Mouse (Mus musculus) heart, embryonic 10.5 days (tissue): Measurements from ENCODE around the gene Supt6. TPM values are rescaled to one million over a fixed set of nuclear protein-coding genes. Genes with fewer than 3 reads are reported as not detected.

Experiments used
- DNase-seq: peaks from one replicate; pipeline ENCODE4 v3.0.0-alpha.2; 2017; ENCODE audit warnings: low spot score
- H3K27ac ChIP-seq: fragments of 300-500 bp; sonication (generic); 2 replicates; pipeline ENCODE4 v1.5.1; 2016; ENCODE audit warnings: mild to moderate bottlenecking
- H3K27me3 ChIP-seq: fragments of 300-500 bp; sonication (generic); 2 replicates; pipeline ENCODE4 v1.6.1; 2016; ENCODE audit warnings: mild to moderate bottlenecking; ENCODE audit not compliant: poor library complexity, insufficient read depth, severe bottlenecking
- H3K36me3 ChIP-seq: fragments of 300-500 bp; sonication (generic); 2 replicates; pipeline ENCODE4 v1.6.1; 2016; ENCODE audit warnings: mild to moderate bottlenecking, moderate library complexity
- H3K4me1 ChIP-seq: fragments of 300-500 bp; sonication (generic); 2 replicates; pipeline ENCODE4 v1.6.1; 2016; ENCODE audit warnings: mild to moderate bottlenecking
- H3K4me3 ChIP-seq: fragments of 300-500 bp; sonication (generic); 2 replicates; pipeline ENCODE4 v1.5.1; 2016; ENCODE audit warnings: mild to moderate bottlenecking, moderate library complexity
- H3K9me3 ChIP-seq: fragments of 300-500 bp; sonication (generic); 2 replicates; pipeline ENCODE4 v1.6.1; 2016; ENCODE audit warnings: mild to moderate bottlenecking, moderate library complexity
- WGBS: fragments of 180-500 bp; shearing (Covaris S2); methylation state at CpG from one replicate; pipeline ENCODE4 v1.1.7; 2016; 5-methylcytosine and 5-hydroxymethylcytosine counted together
- polyA plus RNA-seq: library from polyadenylated mRNA; unstranded; fragments of >200 nt; fragmentation: Nextera tagmentation; extraction: Ambion mirVana; gene quantifications from 2 replicates; pipeline ENCODE4 v1.2.1, GENCODE M21; 2016

Gene Supt6
- polyA plus RNA-seq, 1 experiment from 2014 or later: 29.1 TPM

DNA sequence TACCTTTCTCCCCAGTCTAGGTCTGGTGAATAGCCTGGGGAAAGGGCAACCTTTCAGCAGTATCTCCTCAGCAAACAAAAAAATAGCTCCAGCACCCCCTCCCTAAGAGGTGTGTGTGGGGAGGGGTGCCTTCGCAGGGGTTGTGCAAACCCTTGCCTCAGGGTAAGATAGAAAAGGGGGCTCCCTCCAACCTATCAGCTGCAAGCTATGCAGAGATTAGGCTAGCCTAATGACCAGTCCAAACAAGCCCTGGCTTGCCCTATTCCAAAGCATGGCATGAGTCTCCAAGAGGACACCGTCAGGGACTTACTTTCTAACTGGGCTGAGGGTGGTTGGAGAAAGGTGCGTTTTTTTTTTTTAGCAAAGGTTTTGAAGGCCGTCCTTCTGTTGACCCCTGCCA, 79.6 kb downstream of the Supt6 start:
- Histone ChIP-seq H3K4me3 (peak overlapping the region; percentile 100), H3K4me1 (peaks cover 53% of the 10 kb centered on the region), H3K27me3 (peaks cover 9% of the 10 kb centered on the region), H3K36me3 (peaks cover 36% of the 10 kb centered on the region), H3K27ac (peak overlapping the region; percentile 98), H3K9me3 (no peaks in the 10 kb centered on the region)
- DNase-seq: no peak
- WGBS: 35% methylated on average over 4 of the region's 4 CpGs

GRCm38 (mm10) chr11:78165761-78166109, 80.1 kb downstream of the Supt6 start:
- peaks cover 9% of the 10 kb centered on the region for H3K27me3 ChIP-seq
- peak overlapping the region; percentile 100 for H3K4me3 ChIP-seq
- peaks cover 36% of the 10 kb centered on the region for H3K36me3 ChIP-seq
- WGBS: 3% methylated on average over 16 of the region's 16 CpGs
- H3K4me1 ChIP-seq: peaks cover 53% of the 10 kb centered on the region
- DNase-seq: no peak
- peak overlapping the region; percentile 98 for H3K27ac ChIP-seq
- H3K9me3 ChIP-seq: no peaks in the 10 kb centered on the region

- under 1% methylated on average over 78 of the region's 78 CpGs for WGBS
- Histone ChIP-seq H3K4me3 (peak within 1 kb of the TSS; percentile 100), H3K4me1 (peaks cover 59% of the 10 kb centered on the region), H3K27me3 (peaks cover 9% of the 10 kb centered on the region), H3K36me3 (peaks cover 36% of the 10 kb centered on the region), H3K27ac (peak within 1 kb of the TSS; percentile 98), H3K9me3 (no peaks in the 10 kb centered on the region)
- DNase-seq: peak; percentile 92
These were observed 80.6 kb downstream of the Supt6 start, which contains the start of gene Traf4 for GRCm38 (mm10) chr11:78164924-78165760. Gene Traf4, minus strand, starts transcription at chr11:78165589.

GRCm38 (mm10) chr11:78164604-78164923, 81.2 kb downstream of the Supt6 start:
- H3K4me1 ChIP-seq: peaks cover 61% of the 10 kb centered on the region
- H3K36me3 ChIP-seq: peaks cover 42% of the 10 kb centered on the region
- peak overlapping the region; percentile 100 for H3K4me3 ChIP-seq
- no peak for DNase-seq
- H3K9me3 ChIP-seq: no peaks in the 10 kb centered on the region
- peak overlapping the region; percentile 98 for H3K27ac ChIP-seq
- peaks cover 9% of the 10 kb centered on the region for H3K27me3 ChIP-seq
- under 1% methylated on average over 14 of the region's 14 CpGs for WGBS

GRCm38 (mm10) chr11:78163681-78164603, 81.8 kb downstream of the Supt6 start:
- H3K27ac ChIP-seq: peak overlapping the region; percentile 98
- under 1% methylated on average over 22 of the region's 22 CpGs for WGBS
- peaks cover 61% of the 10 kb centered on the region for H3K4me1 ChIP-seq
- H3K36me3 ChIP-seq: peaks cover 47% of the 10 kb centered on the region
- H3K4me3 ChIP-seq: peak overlapping the region; percentile 100
- no peaks in the 10 kb centered on the region for H3K9me3 ChIP-seq
- peak; percentile 91 for DNase-seq
- peaks cover 9% of the 10 kb centered on the region for H3K27me3 ChIP-seq

- peak overlapping the region; percentile 100 for H3K4me3 ChIP-seq
- no peaks in the 10 kb centered on the region for H3K9me3 ChIP-seq
- WGBS: 76% methylated on average over 2 of the region's 2 CpGs
- peaks cover 58% of the 10 kb centered on the region for H3K4me1 ChIP-seq
- peaks cover 9% of the 10 kb centered on the region; the same call in 1 of the 2 replicates for H3K27me3 ChIP-seq
- H3K27ac ChIP-seq: peak overlapping the region; percentile 98
- peaks cover 56% of the 10 kb centered on the region for H3K36me3 ChIP-seq
- no peak for DNase-seq
These were observed 82.7 kb downstream of the Supt6 start for GRCm38 (mm10) chr11:78163045-78163444.

DNA sequence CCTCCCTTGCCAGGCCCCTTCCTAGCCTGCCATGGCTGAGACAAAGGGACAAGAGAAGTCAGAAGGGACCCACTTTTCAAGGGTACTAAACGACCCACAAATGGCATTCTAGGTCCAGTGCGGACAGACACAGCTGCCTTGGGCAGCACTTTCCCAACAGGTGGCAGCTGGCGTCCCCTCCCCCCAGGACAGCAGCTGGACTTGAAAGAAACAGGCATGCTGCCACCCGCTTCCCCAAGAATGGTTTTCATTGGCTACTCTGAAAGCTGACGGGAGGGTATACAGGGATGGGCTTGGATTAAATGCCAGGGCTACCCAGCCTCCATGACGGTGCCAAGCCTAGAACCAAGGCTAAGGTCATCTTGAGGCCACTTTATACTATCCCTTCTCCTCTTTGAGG, 83.3 kb downstream of the Supt6 start:
- Histone ChIP-seq H3K4me1 (peaks cover 61% of the 10 kb centered on the region), H3K27ac (peak overlapping the region; percentile 98), H3K27me3 (peaks cover 5% of the 10 kb centered on the region; the same call in 1 of the 2 replicates), H3K36me3 (peaks cover 62% of the 10 kb centered on the region), H3K4me3 (peak overlapping the region; percentile 100), H3K9me3 (no peaks in the 10 kb centered on the region)
- WGBS: 75% methylated on average over 6 of the region's 6 CpGs
- DNase-seq: no peak

DNA sequence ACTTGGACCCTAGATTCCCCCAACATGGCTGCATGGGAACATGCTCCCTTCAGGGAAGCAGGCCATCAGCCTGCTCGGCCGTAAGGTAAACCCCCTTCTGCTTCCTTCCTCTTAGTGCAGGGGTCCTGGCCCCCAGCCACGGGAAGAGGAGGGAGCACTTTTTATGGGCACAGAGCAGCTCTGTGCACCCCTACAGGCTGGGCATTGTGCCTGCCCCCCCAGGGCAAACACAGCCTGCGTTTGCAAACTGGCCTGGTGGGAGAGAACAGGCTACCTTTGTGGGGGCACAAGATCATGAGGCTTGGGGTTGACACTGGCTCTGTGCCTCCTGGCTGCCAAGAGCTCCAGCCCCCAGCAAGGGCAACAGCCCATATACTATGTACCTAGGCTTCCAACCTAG, 83.8 kb downstream of the Supt6 start:
- H3K27ac ChIP-seq: peak overlapping the region; percentile 98; the same call in 1 of the 2 replicates
- WGBS: 66% methylated on average over 4 of the region's 4 CpGs
- H3K36me3 ChIP-seq: peaks cover 62% of the 10 kb centered on the region
- H3K27me3 ChIP-seq: no peaks in the 10 kb centered on the region
- peaks cover 61% of the 10 kb centered on the region for H3K4me1 ChIP-seq
- no peak for DNase-seq
- H3K9me3 ChIP-seq: no peaks in the 10 kb centered on the region
- H3K4me3 ChIP-seq: peak overlapping the region; percentile 100

DNA sequence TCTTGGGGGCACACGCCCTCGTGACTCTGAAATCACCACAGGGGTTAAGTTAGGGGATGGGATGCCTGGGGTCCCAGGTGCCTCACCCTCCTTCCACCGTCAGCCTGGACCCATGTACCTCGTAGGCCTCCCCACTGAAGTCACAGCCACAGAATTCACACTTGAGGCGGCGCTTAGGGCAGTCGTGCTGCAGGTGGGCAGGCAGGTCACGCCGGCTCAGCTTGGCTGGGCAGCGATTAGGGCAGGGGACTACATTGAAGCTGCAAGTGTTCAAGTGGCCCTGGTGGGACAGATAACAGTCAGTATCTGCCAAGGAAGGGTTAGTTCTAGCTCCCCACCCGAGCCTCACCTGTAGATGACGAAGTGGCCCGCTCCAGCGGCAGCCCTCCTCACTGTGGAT, 84.6 kb downstream of the Supt6 start:
- H3K4me3 ChIP-seq: no peak overlapping the region
- H3K27ac ChIP-seq: no peak overlapping the region
- H3K9me3 ChIP-seq: no peaks in the 10 kb centered on the region
- H3K4me1 ChIP-seq: peaks cover 54% of the 10 kb centered on the region
- 90% methylated on average over 14 of the region's 14 CpGs for WGBS
- no peak for DNase-seq
- H3K27me3 ChIP-seq: no peaks in the 10 kb centered on the region
- peaks cover 70% of the 10 kb centered on the region for H3K36me3 ChIP-seq

DNA sequence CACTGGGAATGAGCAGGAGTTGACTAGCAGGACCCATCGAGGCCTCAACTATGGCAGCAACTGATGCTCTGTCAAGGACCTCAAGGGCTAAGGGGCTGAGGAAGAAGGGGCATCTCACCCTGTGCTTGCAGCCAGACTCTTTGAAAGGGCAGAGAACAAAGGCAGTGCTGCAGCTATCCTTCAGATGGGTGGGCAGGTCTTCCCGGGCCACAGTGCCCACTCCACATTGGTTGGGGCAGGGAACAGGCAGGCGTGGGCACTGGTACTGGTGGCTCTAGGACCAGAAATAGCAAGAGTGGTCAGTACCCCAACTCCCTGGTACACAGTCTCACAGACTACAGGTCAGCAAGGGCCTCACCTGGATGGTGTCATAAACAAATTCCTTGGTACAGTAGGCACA, 85.1 kb downstream of the Supt6 start:
- Histone ChIP-seq H3K27me3 (no peaks in the 10 kb centered on the region), H3K9me3 (no peaks in the 10 kb centered on the region), H3K27ac (no peak overlapping the region), H3K4me1 (peaks cover 49% of the 10 kb centered on the region), H3K36me3 (peaks cover 75% of the 10 kb centered on the region), H3K4me3 (no peak overlapping the region)
- no peak for DNase-seq
- WGBS: 82% methylated on average over 3 of the region's 3 CpGs

- no peak for DNase-seq
- 92% methylated on average over 18 of the region's 18 CpGs for WGBS
These were observed 85.6 kb downstream of the Supt6 start for GRCm38 (mm10) chr11:78160171-78160570.

DNA sequence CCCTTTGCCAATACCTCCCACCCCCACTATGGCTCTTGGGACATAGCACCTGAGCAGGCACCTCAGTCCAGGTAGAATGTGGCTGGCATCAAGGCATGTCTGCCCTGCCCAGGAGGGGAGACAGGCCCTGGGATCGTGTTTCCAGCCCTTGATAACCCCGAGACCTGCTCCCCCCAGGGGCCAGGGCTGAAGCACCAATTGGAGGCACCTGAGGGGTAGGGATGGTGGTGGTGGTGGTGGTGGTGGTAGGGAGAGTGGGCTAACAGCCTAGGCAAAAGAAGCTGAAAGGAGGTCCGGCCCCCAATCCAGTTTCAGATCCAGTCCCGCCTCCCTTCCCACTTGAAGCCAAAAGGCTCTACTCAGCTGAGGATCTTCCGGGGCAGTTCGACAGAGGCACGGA, 86.2 kb downstream of the Supt6 start:
- Histone ChIP-seq H3K27me3 (no peaks in the 10 kb centered on the region), H3K27ac (no peak overlapping the region), H3K4me1 (peaks cover 43% of the 10 kb centered on the region), H3K9me3 (no peaks in the 10 kb centered on the region), H3K36me3 (peaks cover 86% of the 10 kb centered on the region), H3K4me3 (0 out of 2 replicates have a peak overlapping the region, but pooled peaks have one; percentile 0)
- DNase-seq: no peak
- 80% methylated on average over 7 of the region's 7 CpGs for WGBS

More at GRCm38 (mm10) chr11:78160171-78160570, 85.6 kb downstream of the Supt6 start:
- peaks cover 80% of the 10 kb centered on the region for H3K36me3 ChIP-seq
- H3K9me3 ChIP-seq: no peaks in the 10 kb centered on the region
- no peak overlapping the region for H3K27ac ChIP-seq
- H3K4me1 ChIP-seq: peaks cover 45% of the 10 kb centered on the region
- no peak overlapping the region for H3K4me3 ChIP-seq
- no peaks in the 10 kb centered on the region for H3K27me3 ChIP-seq

- H3K4me3 ChIP-seq: no peak overlapping the region
- peaks cover 40% of the 10 kb centered on the region for H3K4me1 ChIP-seq
- peak; percentile 90 for DNase-seq
- H3K36me3 ChIP-seq: peaks cover 90% of the 10 kb centered on the region
- 28% methylated on average over 2 of the region's 2 CpGs for WGBS
- H3K9me3 ChIP-seq: no peaks in the 10 kb centered on the region
- H3K27me3 ChIP-seq: no peaks in the 10 kb centered on the region
- no peak overlapping the region for H3K27ac ChIP-seq
These were observed 86.7 kb downstream of the Supt6 start for GRCm38 (mm10) chr11:78159096-78159495.
